Mouse (Mus musculus) layer of hippocampus, postnatal 25 days (tissue): ENCODE data around the gene 5730596B20Rik. TPM values are rescaled to one million over a fixed set of nuclear protein-coding genes. Genes with fewer than 3 reads are reported as not detected.

Experiments
- DNase-seq, 2 experiments: peaks; one replicate each; pipeline ENCODE4 v3.0.0; 2022; ENCODE audit warnings: mixed read lengths in 2 of 2, low spot score in 1 of 2; ENCODE audit errors: extremely low spot score in 1 of 2
- microRNA-seq, 2 experiments: library from miRNA; unstranded; fragments of <30 nt; microRNA quantifications; one replicate each; pipeline ENCODE4 v1.2.0; 2021
- total RNA-seq, 2 experiments: library from RNA; stranded (reverse); gene quantifications; 2 replicates each; pipeline ENCODE4 v1.2.3; 2021

5730596B20Rik gene
- total RNA-seq, 2 experiments from 2014 or later = not detected

DNA sequence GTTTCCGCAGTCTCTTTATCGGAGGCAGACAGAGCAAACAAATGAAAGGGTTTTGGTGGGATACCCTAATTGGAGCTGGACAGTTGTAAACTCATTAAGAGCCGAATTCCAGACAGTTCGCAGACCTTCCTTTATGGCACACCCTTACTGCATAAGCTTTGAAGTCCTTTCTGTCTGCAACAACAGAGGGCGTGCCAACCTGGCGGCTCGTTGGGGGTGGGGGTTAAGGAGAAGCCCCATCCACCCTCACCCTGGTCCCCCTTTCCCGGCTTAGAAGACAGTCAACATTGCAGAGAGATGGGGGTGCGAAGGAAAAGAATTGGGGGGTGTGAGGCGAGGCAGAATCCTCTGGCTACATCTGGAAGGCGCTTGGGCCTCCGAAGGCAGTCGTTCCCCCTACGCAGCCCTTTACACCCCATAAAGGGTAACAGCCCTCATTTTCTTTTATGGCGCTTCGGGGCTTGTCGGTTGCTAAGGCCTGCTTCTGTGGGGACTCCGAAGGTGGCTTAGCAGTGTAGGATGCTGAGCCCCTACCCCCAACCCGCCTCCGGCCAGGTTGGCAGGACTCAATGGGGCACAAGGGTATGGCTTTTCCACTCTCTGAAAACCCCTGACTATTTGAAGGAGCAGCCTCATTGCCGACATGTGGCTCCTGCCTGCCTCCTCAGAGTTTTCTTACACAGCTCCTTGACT is 44.8 kb downstream of the 5730596B20Rik start:
- no peak for DNase-seq

DNA sequence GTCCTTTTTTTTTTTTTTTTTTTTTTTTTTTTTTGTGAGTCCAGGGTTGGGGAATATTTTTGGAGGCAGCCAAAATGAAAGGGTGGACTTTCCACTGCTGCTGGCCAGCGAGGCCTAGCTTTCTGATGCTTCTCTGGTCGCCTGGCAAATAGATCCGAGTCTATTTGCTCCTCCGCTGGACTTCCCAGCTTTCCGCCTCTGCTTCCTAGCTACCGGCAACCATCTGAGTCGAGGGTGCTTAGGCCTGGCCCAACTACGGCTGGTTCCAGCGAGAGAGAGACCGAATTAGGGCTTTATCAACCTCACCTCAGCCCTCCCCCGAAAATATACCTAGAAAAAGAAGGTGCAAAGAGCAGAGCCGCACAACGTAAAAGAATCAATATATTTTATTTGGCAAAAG is 45.4 kb downstream of the 5730596B20Rik start:
- DNase-seq = no peak

DNA sequence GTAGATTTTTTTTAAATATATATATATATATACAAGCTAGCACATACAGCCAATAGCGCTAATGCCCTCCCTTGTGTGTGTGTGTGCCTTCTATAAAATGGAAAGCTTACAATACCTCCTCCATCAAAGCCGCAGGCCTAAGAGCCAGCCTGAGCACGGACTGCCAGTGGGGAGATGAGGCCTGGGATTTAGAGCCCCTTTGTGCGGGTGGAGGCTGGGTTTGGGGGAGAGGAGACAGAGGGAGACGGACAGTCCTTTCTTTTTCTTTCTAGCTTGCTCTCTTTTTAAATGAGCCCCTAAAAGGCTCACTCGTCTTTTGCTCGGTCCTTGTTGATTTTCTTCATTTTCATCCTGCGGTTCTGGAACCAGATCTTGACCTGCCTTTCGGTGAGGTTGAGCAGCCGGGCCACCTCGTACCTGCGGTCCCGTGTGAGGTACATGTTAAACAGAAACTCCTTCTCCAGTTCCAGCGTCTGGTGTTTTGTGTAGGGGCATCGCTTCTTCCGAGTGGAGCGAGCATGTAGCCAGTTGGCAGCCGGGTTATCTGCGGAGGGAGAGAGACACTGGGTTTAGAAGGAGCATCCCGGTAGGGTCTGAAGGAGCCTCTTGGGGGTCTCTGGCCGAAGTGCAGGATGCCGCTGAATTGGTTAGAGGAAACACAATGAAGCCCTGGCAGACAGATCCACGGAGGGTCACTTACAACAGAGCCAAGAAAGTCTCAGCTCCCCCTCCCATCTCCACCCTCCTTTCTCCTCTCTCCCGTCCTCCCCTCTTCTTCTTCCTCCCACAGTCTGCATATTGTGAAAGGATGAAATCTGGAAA is 46.9 kb downstream of the 5730596B20Rik start:
- DNase-seq = no peak

DNA sequence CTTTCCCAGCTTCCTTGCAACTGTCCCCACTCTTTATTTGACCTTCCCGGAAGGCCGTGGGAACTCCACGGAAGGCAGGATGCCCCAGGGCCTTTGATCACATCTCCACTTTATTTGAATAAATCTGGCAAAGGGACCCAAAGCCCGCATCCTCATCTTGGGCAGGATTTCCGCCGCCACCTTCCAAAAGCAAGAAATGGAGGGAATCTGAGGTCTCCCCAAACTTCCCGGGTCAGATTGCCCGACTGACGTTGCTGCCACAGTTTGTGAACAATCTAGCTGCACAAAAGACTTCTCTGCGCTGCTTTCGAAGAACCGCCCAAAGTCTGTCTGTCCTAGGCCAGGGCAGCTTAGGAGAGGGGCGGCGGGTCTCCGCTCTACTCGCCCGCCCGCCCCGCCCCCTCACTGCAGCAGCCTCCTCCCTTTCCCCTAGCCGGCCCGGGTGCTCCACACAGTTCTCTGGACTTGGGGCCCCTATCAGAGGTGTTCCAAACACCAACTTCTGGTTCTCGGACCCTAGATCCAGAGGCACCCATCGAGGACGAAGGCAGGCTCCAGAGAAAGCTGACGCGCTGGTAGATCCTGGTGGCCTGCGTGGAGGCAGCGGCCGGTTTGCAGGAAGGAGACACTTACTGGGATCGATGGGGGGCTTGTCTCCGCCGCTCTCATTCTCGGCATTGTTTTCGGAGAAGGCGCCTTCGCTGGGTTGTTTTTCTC is 47.8 kb downstream of the 5730596B20Rik start:
- DNase-seq = no peak

DNA sequence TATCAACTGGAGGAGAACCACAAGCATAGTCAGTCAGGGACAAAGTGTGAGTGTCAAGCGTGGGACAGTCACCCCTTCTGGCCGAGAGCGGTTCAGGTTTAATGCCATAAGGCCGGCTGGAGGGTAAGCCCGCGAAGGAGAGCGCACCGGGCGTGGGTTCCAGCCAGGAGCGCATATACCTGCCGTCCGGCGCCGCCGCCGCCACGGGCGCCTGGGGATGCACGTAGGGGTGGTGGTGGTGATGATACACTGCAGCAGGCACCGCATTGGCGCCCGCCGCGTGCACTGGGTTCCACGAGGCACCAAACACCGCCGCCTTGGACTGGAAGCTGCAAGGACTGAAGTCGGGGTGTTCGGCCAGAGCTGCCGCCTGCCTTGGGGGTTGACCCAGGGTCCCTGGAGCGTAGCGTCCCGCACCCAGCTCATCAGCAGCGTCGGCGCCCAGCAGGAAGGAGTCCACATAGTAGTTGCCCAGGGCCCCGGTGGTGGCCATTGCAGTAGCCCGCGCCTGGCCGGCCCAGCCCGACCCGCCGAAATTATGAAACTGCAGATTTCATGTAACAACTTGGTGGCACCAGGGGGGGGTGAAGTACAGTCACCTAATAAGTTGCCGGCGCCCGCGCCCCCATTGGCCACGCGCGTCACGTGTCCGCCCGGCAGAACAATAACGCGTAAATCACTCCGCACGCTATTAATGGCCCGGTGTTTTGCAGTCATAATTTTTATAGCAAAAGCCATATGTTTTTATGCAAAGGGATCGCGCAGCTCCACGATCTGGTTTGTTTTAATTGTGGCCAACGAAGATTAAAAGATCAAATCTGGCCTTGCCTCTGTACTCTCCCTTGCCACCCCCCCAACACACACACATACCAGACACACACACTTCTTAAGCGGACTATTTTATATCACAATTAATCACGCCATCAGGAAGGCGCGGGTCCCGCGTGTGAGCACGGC is 48.6 kb downstream of the 5730596B20Rik start:
- DNase-seq = no peak

DNA sequence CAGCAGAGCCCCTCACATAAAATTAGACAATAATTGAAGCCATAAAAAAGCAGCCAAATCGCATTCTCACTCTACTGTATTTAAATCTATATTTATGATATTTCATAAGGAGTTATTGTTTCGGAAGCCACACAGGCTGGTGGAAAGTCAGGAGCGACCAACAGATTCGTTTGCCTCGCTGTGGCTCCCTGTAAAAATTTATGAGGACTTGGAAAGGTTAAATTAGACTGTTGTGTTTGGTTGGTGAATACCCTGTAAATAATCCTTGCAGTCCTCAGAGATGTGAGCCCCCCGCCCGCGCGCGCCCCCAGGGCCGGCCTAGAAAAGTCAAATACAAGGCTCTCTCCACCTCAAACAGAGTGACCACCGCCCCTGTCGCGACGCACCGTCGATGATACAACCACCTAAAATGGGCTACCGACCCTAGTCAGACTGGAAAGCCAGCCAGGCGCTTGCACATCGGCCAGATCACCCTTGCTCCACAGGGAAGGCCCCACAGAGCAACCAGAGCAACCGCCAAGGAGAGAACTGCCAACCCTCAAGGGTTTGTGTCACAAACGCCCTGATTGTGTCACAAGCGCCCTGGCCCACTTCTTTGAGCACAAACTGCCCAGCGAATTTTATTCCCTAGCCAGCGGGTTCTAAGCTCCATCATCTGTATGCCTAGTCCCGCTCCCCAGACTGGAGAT is 49.4 kb downstream of the 5730596B20Rik start:
- no peak for DNase-seq

DNA sequence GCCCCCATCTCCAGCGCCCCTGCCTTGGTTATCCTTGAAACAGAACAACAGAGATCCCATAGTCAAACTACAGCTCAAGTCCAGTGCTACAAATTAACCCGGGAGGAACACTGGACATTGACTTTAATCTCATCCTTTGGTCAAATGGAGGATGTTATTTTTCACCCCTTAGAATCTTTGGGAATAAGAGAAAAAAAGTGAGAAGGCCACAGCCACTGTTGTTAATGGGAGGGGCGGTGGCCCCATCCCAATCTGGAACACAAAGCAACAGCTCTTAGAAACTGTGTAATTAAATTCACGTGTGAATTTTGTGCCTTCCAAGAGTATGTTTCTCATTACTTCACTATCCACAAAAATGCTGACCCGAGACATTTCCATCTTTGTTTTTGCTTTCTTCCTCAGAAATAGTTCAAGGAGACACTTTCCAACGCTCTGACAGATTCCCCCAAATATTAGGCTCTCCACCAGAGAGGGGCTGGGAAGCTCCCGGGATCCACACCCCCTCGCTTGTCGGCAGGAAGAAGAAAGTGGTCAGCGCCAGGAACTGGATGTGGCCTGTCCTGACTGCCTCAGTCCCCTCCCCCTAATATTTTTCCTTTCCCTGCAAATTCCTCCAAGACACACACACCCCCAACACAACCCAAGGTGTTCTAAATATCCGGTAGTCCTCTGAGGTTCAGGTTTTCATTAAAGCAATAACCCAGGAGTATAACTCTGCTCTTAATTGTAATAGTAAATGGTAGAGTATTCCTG is 50.3 kb downstream of the 5730596B20Rik start:
- DNase-seq = no peak

DNA sequence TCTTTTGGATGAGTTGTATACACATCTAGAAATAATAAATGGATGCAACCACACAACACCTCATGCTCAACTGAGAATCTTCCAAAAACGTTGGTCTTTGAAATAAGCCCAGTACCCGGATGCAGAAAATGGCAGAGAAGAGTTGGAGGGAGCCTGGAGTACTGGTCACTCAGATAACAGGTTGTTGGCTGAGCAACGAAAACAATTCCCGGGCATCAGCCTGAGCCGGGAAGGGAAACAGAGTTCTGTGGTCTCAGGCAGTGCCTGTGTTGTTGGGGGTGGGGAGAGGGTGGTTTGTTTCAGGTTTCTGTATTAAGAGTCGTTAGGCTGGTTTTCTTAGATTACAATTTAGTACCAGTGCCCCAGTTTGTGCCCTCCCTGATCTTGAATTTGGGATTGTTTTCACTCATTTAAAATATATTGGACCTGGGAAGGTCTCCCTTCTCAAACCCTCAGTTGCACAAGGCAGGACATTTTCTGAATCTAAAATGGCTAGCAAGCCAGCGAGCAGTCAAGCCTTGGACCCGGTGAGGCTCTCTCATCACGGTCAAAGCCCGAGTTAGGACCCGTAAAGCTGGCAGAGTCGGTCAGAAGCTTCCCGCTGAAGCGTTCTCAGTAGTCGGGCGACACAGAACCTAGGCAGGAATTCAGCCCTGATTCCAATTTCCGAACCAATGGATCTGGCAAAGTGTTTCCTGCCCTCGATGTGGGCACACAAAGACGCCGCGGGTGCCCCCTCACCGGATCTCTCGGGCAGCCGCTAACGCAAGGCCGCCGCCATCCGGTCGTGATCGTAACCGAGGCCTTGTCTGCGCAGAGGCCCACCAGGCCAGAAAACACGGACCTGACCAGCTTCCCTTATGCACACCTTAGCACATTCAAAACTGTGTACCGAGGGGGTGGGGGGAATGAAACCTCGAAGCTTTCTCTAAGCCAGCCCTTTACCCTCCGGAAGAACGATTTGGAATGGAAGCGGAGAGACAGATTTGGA is 51.5 kb downstream of the 5730596B20Rik start:
- DNase-seq = no peak

DNA sequence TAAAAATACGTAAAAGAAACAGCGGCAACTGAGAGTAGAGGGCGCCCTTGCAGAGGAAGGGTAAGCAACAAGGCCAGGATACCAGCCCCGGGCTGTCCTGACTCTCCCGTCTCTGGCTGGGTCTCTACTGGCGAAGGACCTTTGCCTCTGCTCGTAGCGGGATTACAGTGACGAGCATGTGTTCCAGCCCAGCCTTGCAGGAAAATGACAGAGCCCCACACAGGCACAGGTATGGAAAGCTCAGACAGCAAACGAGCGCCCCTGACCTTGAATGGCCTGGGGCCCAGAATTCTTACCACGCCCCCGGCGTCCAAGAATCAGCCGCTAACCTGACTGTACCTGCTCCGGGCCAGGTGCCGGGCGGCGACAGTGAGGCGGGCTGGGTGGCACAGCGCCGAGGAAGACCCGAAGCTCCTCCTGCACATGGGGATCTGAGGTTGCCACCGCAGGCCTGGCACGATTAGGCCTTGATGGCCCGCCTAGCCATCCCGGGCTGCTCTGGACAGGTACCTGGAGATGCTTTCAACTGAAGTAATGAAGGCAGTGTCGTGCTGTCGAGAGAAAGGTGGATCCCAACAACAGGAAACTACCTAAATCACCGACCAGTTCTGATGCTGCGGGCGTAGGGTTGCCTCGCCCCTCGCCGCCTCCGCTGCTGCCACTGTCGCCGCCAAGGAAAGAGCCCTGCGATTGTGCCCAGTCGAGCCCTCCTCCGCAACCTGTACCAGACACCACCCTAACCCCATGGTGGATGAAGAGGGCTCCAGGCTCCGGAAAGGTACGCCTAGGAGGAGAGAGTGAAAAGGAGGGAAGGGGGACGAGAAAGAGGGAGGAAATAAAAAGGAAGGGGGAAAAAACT is 52.5 kb downstream of the 5730596B20Rik start:
- no peak for DNase-seq

Small RNA genes within 50 kb of the gene (microRNA-seq; reads per million reads assigned to microRNA genes)
- gene Mir196b = 1.2 to 17.1 reads per million in 2 experiments

Other genes with a start within 250 kb of the 5730596B20Rik start
- gene Skap2, start 164.9 kb upstream of the 5730596B20Rik start, total RNA-seq = 10 to 100 TPM; 13.1 to 13.6 TPM
- not detected for gene Hoxa1, start 19.2 kb upstream of the 5730596B20Rik start, total RNA-seq
- not detected for gene Hoxa2, start 12.7 kb upstream of the 5730596B20Rik start, total RNA-seq
- gene Hoxa4, start 14.3 kb downstream of the 5730596B20Rik start, total RNA-seq = not detected
- gene Hoxa5, start 27.1 kb downstream of the 5730596B20Rik start, total RNA-seq = not detected
- not detected for gene Hoxa6, start 31.2 kb downstream of the 5730596B20Rik start, total RNA-seq
- gene Hoxa3, start 35.8 kb downstream of the 5730596B20Rik start, total RNA-seq = not detected
- gene Gm28308, start 35.8 kb downstream of the 5730596B20Rik start, total RNA-seq = not detected
- not detected for gene Hoxa7, start 44.4 kb downstream of the 5730596B20Rik start, total RNA-seq
- not detected for gene Hoxa9, start 53.6 kb downstream of the 5730596B20Rik start, total RNA-seq
- not detected for gene Hoxa10, start 63.4 kb downstream of the 5730596B20Rik start, total RNA-seq
- not detected for gene Hoxa11, start 68.3 kb downstream of the 5730596B20Rik start, total RNA-seq
- not detected for gene Hoxa13, start 83.4 kb downstream of the 5730596B20Rik start, total RNA-seq
- not detected for gene Evx1, start 136.0 kb downstream of the 5730596B20Rik start, total RNA-seq